Comparison of ENCODE assay signal across 19 mouse cellular contexts in the genomic region with DNA sequence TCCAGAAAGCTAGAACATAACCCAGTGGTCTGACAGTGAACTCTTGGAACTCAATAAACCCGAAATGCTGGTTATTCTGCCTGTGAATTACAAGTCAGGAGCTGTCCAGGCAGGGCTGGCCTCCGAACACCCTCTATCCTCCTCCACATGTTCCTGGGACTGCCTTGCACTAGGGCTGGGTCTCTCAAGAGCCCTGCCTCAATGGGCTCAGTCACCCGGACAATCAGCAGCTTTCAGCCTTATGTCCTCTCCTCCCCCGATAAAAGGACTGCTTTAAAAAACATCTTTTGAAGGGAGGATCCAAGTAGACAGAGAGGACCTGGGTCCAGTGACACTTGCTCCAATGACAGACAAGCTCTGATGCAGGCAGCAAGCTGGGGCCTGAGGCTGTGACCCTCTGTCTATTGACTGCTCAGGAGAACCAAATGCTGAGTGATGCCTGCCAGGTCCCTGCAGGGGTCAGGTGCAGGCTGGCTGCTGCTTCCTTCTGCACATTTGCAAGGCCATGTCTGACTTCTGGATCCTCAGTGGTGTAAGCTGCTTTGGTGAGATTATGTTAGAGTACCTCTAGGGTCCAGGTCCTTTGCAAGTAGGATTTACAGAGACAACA. TPM values are rescaled to one million over a fixed set of nuclear protein-coding genes. Genes with fewer than 3 reads are reported as not detected.
DNase-seq lines count a peak whose midpoint lies in the region.
"Had no signal": no experiment of that assay in that cellular context is flagged by ENCODE, and none has a peak within 500 bp of the region (broad histone marks: within the 10 kb centered on the region; RNA-seq: fewer than 3 reads in every experiment).

No protein-coding gene starts in this region.

- peak; percentile 78 for DNase-seq in heart, adult 11 months
- no peak for DNase-seq in heart, adult 9 months (ENCODE audit: low spot score in 2 of 2)
- peak; percentile 58 for DNase-seq in left cerebral cortex, postnatal 4 days
- no peak for DNase-seq in left cerebral cortex, postnatal 25 days (ENCODE audit: low spot score in 2 of 2)
- peak; percentile 19 to 28 for DNase-seq in urinary bladder, postnatal 36 days (ENCODE audit: low spot score in 2 of 2)
- no peak for DNase-seq in urinary bladder, postnatal 25 days (ENCODE audit: low spot score)
- DNase-seq in T-cell, adult 2 months (ENCODE audit: low spot score), result no peak
- DNase-seq: adrenal gland, adult 8-10 months; B cell, adult 2 months; cerebellum, adult 9-10 months; forebrain, postnatal 0 days; gastrocnemius, postnatal 14 days; heart, adult 18-20 months; heart, postnatal 14 days; kidney, adult 9 months; liver, postnatal 0 days; right cerebral cortex, postnatal 14 days had no signal

- intact Hi-C loops in left cerebral cortex, postnatal 4 days (cut with DNase I), result no loop called here
- intact Hi-C loops in left cerebral cortex, postnatal 25 days (cut with DNase I), result no loop called here

RNA-seq across cellular contexts. Expression of a gene that starts 20.1 kb away (rescaled TPM):
- total RNA-seq in left cerebral cortex, postnatal 4 days (2021), result 1 to 10 TPM; 2.8 to 4.0 TPM
- 1 to 10 TPM; 3.5 to 4.2 TPM for total RNA-seq in left cerebral cortex, postnatal 25 days (2021)
- total RNA-seq: CH12.LX; heart, adult 18-20 months; monocyte, adult 5-6 weeks had no signal

Comparison
In these comparisons a context has a peak if more than half of its experiments do, and no peak if none do; other contexts are left out.
1. DNase-seq: peak in heart, adult 11 months (single experiment), left cerebral cortex, postnatal 4 days (single experiment) and urinary bladder, postnatal 36 days (2 of 2); none in heart, adult 9 months (0 of 2), left cerebral cortex, postnatal 25 days (0 of 2), urinary bladder, postnatal 25 days (single experiment) and T-cell, adult 2 months (single experiment).